Mouse (Mus musculus) embryonic fibroblast, embryonic 13.5 days (primary cell): ENCODE results near the gene Minos1. TPM values are rescaled to one million over a fixed set of nuclear protein-coding genes. Genes with fewer than 3 reads are reported as not detected.

ENCODE experiments used
- H3K27ac ChIP-seq: 2 replicates; pipeline ENCODE4 v1.5.1; 2012; ENCODE audit warnings: low read length, control low read depth, inconsistent platforms; ENCODE audit not compliant: insufficient read depth
- H3K4me1 ChIP-seq: 2 replicates; pipeline ENCODE4 v1.6.1; 2011; ENCODE audit warnings: low read length; ENCODE audit not compliant: control insufficient read depth, insufficient read depth
- H3K4me3 ChIP-seq: 2 replicates; pipeline ENCODE4 v1.5.1; 2011; ENCODE audit warnings: mild to moderate bottlenecking, control low read depth, low read length; ENCODE audit not compliant: insufficient read depth
- CTCF ChIP-seq: IDR thresholded peaks from 2 replicates; pipeline ENCODE4 v1.5.1; 2011; ENCODE audit warnings: mild to moderate bottlenecking, control low read depth, low read length, moderate library complexity, borderline replicate concordance; ENCODE audit not compliant: insufficient read depth
- POLR2A ChIP-seq: IDR thresholded peaks from 2 replicates; pipeline ENCODE4 v1.6.1; 2011; ENCODE audit warnings: low read depth, mild to moderate bottlenecking, control low read depth, low read length, moderate library complexity
- polyA plus RNA-seq: library from polyadenylated mRNA; stranded (reverse); fragments of >200 nt; gene quantifications from 2 replicates; pipeline ENCODE4 v1.2.4, GENCODE M21; 2011; ENCODE audit warnings: low read depth; ENCODE audit not compliant: missing spikeins, insufficient read length

Gene Minos1
- polyA plus RNA-seq, 1 experiment, result 178 TPM

- H3K4me3 ChIP-seq, result no peak overlapping the region
- TF ChIP-seq CTCF (no peak), POLR2A (no peak)
- peaks cover 2% of the 10 kb centered on the region; the same call in 1 of the 2 replicates for H3K4me1 ChIP-seq
- no peak overlapping the region for H3K27ac ChIP-seq
Measured at GRCm38 (mm10) chr4:139088982-139089671, 41.8 kb downstream of the Minos1 start.

GRCm38 (mm10) chr4:139086984-139087383, 43.9 kb downstream of the Minos1 start:
- H3K27ac ChIP-seq, result no peak overlapping the region
- no peak overlapping the region for H3K4me3 ChIP-seq
- H3K4me1 ChIP-seq, result peaks cover 2% of the 10 kb centered on the region; the same call in 1 of the 2 replicates
- TF ChIP-seq POLR2A (no peak), CTCF (no peak)

GRCm38 (mm10) chr4:139086037-139086436, 44.9 kb downstream of the Minos1 start:
- no peak overlapping the region for H3K4me3 ChIP-seq
- peaks cover 2% of the 10 kb centered on the region; the same call in 1 of the 2 replicates for H3K4me1 ChIP-seq
- TF ChIP-seq CTCF, result no peak
- no peak for TF ChIP-seq POLR2A
- H3K27ac ChIP-seq, result no peak overlapping the region

- Histone ChIP-seq H3K4me3 (no peak overlapping the region), H3K27ac (no peak overlapping the region), H3K4me1 (no peaks in the 10 kb centered on the region; the same call in 1 of the 2 replicates)
- TF ChIP-seq POLR2A (no peak), CTCF (no peak)
Measured at GRCm38 (mm10) chr4:139085337-139085736, 45.6 kb downstream of the Minos1 start.

GRCm38 (mm10) chr4:139082790-139083564, 47.9 kb downstream of the Minos1 start:
- H3K27ac ChIP-seq, result no peak overlapping the region

GRCm38 (mm10) chr4:139081270-139081931, 49.5 kb downstream of the Minos1 start:
- Histone ChIP-seq H3K4me3 (no peak overlapping the region), H3K4me1 (no peaks in the 10 kb centered on the region), H3K27ac (no peak overlapping the region)
- TF ChIP-seq POLR2A (no peak), CTCF (no peak)

More at GRCm38 (mm10) chr4:139082790-139083564, 47.9 kb downstream of the Minos1 start:
- no peak overlapping the region for H3K4me3 ChIP-seq
- TF ChIP-seq POLR2A (no peak), CTCF (no peak)
- H3K4me1 ChIP-seq, result no peaks in the 10 kb centered on the region

GRCm38 (mm10) chr4:139080259-139080658, 50.7 kb downstream of the Minos1 start:
- no peak overlapping the region for H3K27ac ChIP-seq
- no peak for TF ChIP-seq CTCF
- no peak for TF ChIP-seq POLR2A
- H3K4me1 ChIP-seq, result no peaks in the 10 kb centered on the region
- no peak overlapping the region for H3K4me3 ChIP-seq

GRCm38 (mm10) chr4:139079439-139079838, 51.5 kb downstream of the Minos1 start:
- TF ChIP-seq CTCF (no peak), POLR2A (no peak)
- Histone ChIP-seq H3K4me1 (no peaks in the 10 kb centered on the region), H3K27ac (no peak overlapping the region), H3K4me3 (no peak overlapping the region)

GRCm38 (mm10) chr4:139078726-139079125, 52.2 kb downstream of the Minos1 start:
- Histone ChIP-seq H3K4me1 (0 out of 2 replicates have a peak, but pooled peaks cover 2% of the 10 kb centered on the region), H3K27ac (no peak overlapping the region), H3K4me3 (no peak overlapping the region)
- TF ChIP-seq CTCF (no peak), POLR2A (no peak)
